Mouse (Mus musculus): ENCODE measurements around the gene Gm49380. TPM values are rescaled to one million over a fixed set of nuclear protein-coding genes. Genes with fewer than 3 reads are reported as not detected.

The Gm49380 gene
- 0.24 and 0.36 TPM in 2 replicates for polyA plus RNA-seq (2015; fragmentation: Nextera tagmentation; extraction: Ambion mirVana)

GRCm38 (mm10) chr9:44113105-44113789, at the start of gene Gm49380, which contains the start of gene Rnf26:
Gene Gm49380, minus strand, starts transcription at chr9:44113500.
Gene Rnf26, minus strand, starts transcription at chr9:44113517.
- H3K36me3 ChIP-seq = no peaks in the 10 kb centered on the region
- no peaks in the 10 kb centered on the region for H3K27me3 ChIP-seq
- peak within 1 kb of the TSS; percentile 59 for H3K4me2 ChIP-seq (replicated peaks)
- peaks cover 40% of the 10 kb centered on the region for H3K4me1 ChIP-seq (replicated peaks)
- H3K27ac ChIP-seq = no peak within 1 kb of the TSS
- H3K9me3 ChIP-seq = no peaks in the 10 kb centered on the region
- peak; percentile 96 for ATAC-seq
- under 1% methylated on average over 40 of the region's 51 CpGs for WGBS
- peak within 1 kb of the TSS; percentile 75 for H3K9ac ChIP-seq (replicated peaks)
- peak within 1 kb of the TSS; percentile 71 for H3K4me3 ChIP-seq (replicated peaks)

GRCm38 (mm10) chr9:44159886-44160285, 46.6 kb upstream of the Gm49380 start:
- Histone ChIP-seq H3K4me2 (replicated peaks) (no peak overlapping the region), H3K4me3 (replicated peaks) (no peak overlapping the region), H3K36me3 (peaks cover 71% of the 10 kb centered on the region), H3K9ac (replicated peaks) (no peak overlapping the region), H3K9me3 (no peaks in the 10 kb centered on the region), H3K27me3 (no peaks in the 10 kb centered on the region), H3K4me1 (replicated peaks) (no peaks in the 10 kb centered on the region), H3K27ac (no peak overlapping the region)
- no peak for ATAC-seq
- WGBS = 90% methylated on average over 3 of the region's 3 CpGs

GRCm38 (mm10) chr9:44147290-44147689, 34.0 kb upstream of the Gm49380 start:
- H3K4me2 ChIP-seq (replicated peaks) = no peak overlapping the region
- H3K4me1 ChIP-seq (replicated peaks) = no peaks in the 10 kb centered on the region
- H3K4me3 ChIP-seq (replicated peaks) = no peak overlapping the region
- no peaks in the 10 kb centered on the region for H3K27me3 ChIP-seq
- WGBS = 61% methylated on average over 3 of the region's 3 CpGs
- no peaks in the 10 kb centered on the region for H3K9me3 ChIP-seq
- H3K27ac ChIP-seq = no peak overlapping the region
- peaks cover 75% of the 10 kb centered on the region for H3K36me3 ChIP-seq
- ATAC-seq = no peak
- H3K9ac ChIP-seq (replicated peaks) = no peak overlapping the region

GRCm38 (mm10) chr9:44144718-44145060, 31.4 kb upstream of the Gm49380 start:
- peaks cover 65% of the 10 kb centered on the region for H3K36me3 ChIP-seq
- H3K4me2 ChIP-seq (replicated peaks) = no peak overlapping the region
- H3K4me3 ChIP-seq (replicated peaks) = no peak overlapping the region
- no peaks in the 10 kb centered on the region for H3K9me3 ChIP-seq
- no peak overlapping the region for H3K27ac ChIP-seq
- no peaks in the 10 kb centered on the region for H3K4me1 ChIP-seq (replicated peaks)
- H3K9ac ChIP-seq (replicated peaks) = no peak overlapping the region
- no peaks in the 10 kb centered on the region for H3K27me3 ChIP-seq
- no peak for ATAC-seq

DNA sequence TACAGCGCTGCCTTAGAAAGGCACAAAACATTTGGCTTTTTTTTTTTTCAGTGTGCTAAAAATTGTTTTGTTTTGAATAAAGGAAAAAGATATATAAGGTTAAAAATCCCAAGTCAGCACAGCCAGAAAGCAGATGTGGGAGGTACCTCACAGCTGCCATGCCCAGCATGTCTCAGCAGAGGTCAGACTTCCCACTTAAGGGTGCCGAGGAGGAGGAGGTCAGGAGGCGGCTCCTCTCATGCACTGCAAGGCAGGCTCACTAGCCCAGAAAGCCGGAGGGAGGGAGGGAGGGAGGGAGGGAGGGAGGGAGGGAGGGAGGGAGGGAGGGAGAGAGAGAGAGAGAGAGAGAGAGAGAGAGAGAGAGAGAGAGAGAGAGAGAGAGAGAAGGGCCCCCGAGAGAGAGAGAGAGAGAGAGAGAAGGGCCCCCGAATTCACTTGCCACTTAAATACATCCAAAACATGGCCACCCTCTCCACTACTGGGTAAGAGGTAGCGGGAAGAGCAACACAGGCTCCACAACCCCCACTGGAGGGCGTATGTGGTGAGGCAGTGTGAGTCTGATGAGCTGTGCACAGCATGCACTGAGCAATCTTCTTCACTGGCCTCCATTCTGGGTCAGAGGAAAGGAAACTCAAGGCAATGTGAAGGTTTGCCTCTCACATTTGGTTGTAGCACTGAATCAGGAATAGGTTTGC, 30.9 kb upstream of the Gm49380 start:
- no peaks in the 10 kb centered on the region for H3K4me1 ChIP-seq (replicated peaks)
- H3K36me3 ChIP-seq = peaks cover 62% of the 10 kb centered on the region
- no peak overlapping the region for H3K4me2 ChIP-seq (replicated peaks)
- no peaks in the 10 kb centered on the region for H3K9me3 ChIP-seq
- no peak overlapping the region for H3K9ac ChIP-seq (replicated peaks)
- peak; percentile 48; the same call in 1 of the 2 replicates for ATAC-seq
- H3K27me3 ChIP-seq = no peaks in the 10 kb centered on the region
- no peak overlapping the region for H3K27ac ChIP-seq
- no peak overlapping the region for H3K4me3 ChIP-seq (replicated peaks)
- WGBS = 27% methylated on average over 6 of the region's 8 CpGs

GRCm38 (mm10) chr9:44143421-44143820, 30.1 kb upstream of the Gm49380 start:
- no peak overlapping the region for H3K4me2 ChIP-seq (replicated peaks)
- 74% methylated on average over 5 of the region's 5 CpGs for WGBS
- no peak overlapping the region for H3K4me3 ChIP-seq (replicated peaks)
- no peak for ATAC-seq
- no peaks in the 10 kb centered on the region for H3K4me1 ChIP-seq (replicated peaks)
- no peak overlapping the region for H3K27ac ChIP-seq
- no peaks in the 10 kb centered on the region for H3K9me3 ChIP-seq
- H3K27me3 ChIP-seq = no peaks in the 10 kb centered on the region
- H3K36me3 ChIP-seq = peaks cover 55% of the 10 kb centered on the region
- 0 out of 2 replicates have a peak overlapping the region, but pooled peaks have one; percentile 36 for H3K9ac ChIP-seq (replicated peaks)

- Histone ChIP-seq H3K4me2 (replicated peaks) (no peak overlapping the region), H3K9ac (replicated peaks) (no peak overlapping the region), H3K27me3 (0 out of 2 replicates have a peak, but pooled peaks cover 3% of the 10 kb centered on the region), H3K4me1 (replicated peaks) (no peaks in the 10 kb centered on the region), H3K9me3 (no peaks in the 10 kb centered on the region), H3K27ac (no peak overlapping the region), H3K4me3 (replicated peaks) (no peak overlapping the region), H3K36me3 (peaks cover 50% of the 10 kb centered on the region)
- ATAC-seq = no peak
- 62% methylated on average over 5 of the region's 5 CpGs for WGBS
Measured at GRCm38 (mm10) chr9:44141951-44142350, 28.7 kb upstream of the Gm49380 start.

GRCm38 (mm10) chr9:44137846-44138245, 24.5 kb upstream of the Gm49380 start:
- H3K27ac ChIP-seq = no peak overlapping the region

DNA sequence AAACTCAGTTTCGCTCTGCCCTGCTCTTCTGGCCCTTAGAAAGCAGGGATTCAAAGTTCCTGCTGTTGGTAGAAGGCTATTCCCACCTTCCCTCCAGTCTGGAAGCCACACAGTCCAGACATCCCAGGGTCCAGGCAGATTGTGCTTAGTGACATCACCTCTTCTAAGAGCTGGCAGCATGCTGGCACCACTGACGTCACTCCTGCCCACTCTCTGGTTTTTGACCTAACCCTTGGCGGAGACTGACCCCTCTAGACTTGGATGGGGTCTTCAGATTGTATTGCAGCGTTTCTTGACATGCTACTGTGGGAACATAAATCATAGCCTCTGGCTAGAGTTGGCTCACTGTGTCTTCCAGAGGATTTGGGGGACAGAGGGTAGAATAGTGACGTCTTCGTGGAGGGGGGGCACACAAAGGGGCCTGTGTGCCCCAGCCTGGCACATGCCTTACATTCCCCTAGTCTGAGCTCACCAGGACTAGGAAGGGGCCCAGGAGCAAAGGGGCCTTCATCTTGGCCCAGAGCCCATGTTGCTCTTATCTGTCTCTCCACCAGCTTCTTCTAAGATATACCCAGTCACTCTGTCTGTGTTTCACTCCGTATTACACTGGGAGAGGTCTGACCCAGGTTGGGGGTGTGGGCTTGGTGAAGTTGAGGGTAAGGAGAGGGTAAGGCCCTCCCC, 22.6 kb upstream of the Gm49380 start:
- Histone ChIP-seq H3K27me3 (peaks cover 64% of the 10 kb centered on the region), H3K4me1 (replicated peaks) (peaks cover 36% of the 10 kb centered on the region), H3K9ac (replicated peaks) (peak overlapping the region; percentile 65), H3K4me2 (replicated peaks) (peak overlapping the region; percentile 85), H3K36me3 (0 out of 2 replicates have a peak, but pooled peaks cover 10% of the 10 kb centered on the region), H3K4me3 (replicated peaks) (peak overlapping the region; percentile 46), H3K27ac (no peak overlapping the region), H3K9me3 (no peaks in the 10 kb centered on the region)
- WGBS = 60% methylated on average over 7 of the region's 7 CpGs
- ATAC-seq = no peak

More at GRCm38 (mm10) chr9:44137846-44138245, 24.5 kb upstream of the Gm49380 start:
- H3K4me1 ChIP-seq (replicated peaks) = peaks cover 32% of the 10 kb centered on the region
- peaks cover 21% of the 10 kb centered on the region; the same call in 1 of the 2 replicates for H3K36me3 ChIP-seq
- H3K27me3 ChIP-seq = peaks cover 44% of the 10 kb centered on the region
- no peak overlapping the region for H3K4me3 ChIP-seq (replicated peaks)
- WGBS = 71% methylated on average over 4 of the region's 4 CpGs
- H3K9me3 ChIP-seq = no peaks in the 10 kb centered on the region
- H3K9ac ChIP-seq (replicated peaks) = no peak overlapping the region
- H3K4me2 ChIP-seq (replicated peaks) = no peak overlapping the region
- no peak for ATAC-seq

DNA sequence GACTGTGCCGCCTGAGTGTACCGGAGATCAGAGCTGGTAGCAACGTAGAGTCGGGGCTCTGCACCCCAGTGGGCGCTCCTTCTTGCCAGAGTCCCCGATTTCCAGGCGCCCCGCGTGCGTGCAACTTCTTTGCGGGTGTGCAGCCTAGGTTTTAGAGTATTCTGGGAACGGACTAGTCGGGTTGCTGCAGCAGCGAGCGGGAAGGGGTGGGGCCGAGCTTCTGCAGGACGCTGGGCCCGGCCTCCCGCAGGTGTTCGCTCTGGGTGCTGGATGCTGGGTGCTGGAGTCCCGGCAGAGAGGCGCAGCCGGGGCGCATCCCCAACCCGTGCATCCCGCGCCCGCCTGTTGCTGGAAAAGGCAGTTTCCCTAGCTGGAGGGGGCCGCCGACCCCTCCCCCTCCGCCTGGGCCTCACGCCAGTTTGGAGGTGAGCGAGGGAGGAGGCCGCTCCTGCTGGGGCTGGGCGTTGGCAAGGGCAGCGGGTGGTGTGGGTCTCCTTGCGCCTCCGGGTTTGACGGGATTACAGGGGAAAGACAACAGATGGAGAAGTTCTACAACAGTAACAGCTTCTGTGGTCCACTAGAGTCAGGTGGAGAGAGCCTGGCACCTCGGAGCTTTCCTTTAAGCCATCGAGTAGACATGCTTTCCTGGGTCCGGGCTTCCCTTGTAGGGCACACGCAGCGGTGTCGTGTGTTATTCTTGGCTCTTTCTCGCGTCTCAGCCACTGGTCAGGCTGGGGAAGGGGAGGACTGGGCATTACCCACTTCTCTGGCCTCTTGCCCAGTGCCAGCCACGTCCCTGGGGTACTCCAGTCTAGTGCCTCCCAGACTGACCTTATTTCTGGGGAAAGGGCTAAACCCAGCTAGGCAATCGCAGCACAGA, 21.8 kb upstream of the Gm49380 start:
- H3K9ac ChIP-seq (replicated peaks) = peak overlapping the region; percentile 65
- 0 out of 2 replicates have a peak, but pooled peaks cover 2% of the 10 kb centered on the region for H3K36me3 ChIP-seq
- WGBS = 2% methylated on average over 49 of the region's 49 CpGs
- H3K9me3 ChIP-seq = no peaks in the 10 kb centered on the region
- H3K27me3 ChIP-seq = peaks cover 64% of the 10 kb centered on the region
- H3K4me2 ChIP-seq (replicated peaks) = peak overlapping the region; percentile 85
- H3K27ac ChIP-seq = no peak overlapping the region
- ATAC-seq = peak; percentile 32
- H3K4me3 ChIP-seq (replicated peaks) = peak overlapping the region; percentile 46
- peaks cover 44% of the 10 kb centered on the region for H3K4me1 ChIP-seq (replicated peaks)

DNA sequence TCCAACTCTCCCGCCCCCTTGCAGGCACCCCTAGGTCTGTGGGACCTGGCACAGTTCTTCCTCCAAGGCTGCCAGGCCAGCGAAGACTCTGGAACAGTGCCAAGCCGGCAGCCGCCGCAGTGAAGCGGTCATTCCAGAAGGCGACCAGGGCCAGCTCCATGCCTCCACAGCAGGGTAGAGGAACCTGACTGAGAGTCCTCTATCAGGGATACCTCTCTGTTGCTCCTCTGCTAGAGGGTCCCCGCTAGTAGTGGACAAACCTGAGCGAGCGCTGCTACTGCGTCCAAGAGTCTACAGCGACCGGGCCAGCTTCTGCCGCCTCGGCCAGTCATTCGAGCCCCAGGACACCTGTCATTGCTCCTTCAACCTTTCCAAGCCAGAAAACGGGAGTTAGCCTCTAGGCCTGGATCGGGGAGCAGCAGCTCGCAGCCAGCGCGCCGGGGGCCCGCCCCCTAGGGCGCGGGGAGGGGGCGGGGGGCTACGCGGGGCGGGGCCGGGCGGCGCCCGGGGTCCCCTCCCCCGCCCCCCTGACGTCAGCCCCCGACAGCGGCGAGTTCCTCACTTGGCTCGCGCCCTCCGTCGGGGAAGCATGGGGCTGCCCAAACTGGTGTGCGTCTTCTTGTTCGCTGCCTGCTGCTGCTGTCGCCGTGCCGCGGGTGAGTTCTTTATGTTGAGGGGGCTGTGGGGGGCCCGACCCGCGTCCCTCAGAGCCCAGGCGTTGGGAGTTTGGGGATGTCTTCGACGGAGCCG, 21.0 kb upstream of the Gm49380 start, which contains the start of gene Mcam:
Mcam (plus strand) TSS at position 369 of the 750 bp plus-strand sequence.
- Histone ChIP-seq H3K27ac (no peak within 1 kb of the TSS), H3K9ac (replicated peaks) (peak within 1 kb of the TSS; percentile 65), H3K4me1 (replicated peaks) (peaks cover 51% of the 10 kb centered on the region), H3K27me3 (peaks cover 67% of the 10 kb centered on the region), H3K4me2 (replicated peaks) (peak within 1 kb of the TSS; percentile 85), H3K9me3 (no peaks in the 10 kb centered on the region), H3K4me3 (replicated peaks) (peak within 1 kb of the TSS; percentile 46), H3K36me3 (0 out of 2 replicates have a peak, but pooled peaks cover under 1% of the 10 kb centered on the region)
- 2% methylated on average over 42 of the region's 55 CpGs for WGBS
- peak; percentile 38 for ATAC-seq

All from midbrain, embryonic 13.5 days (tissue).